Mouse (Mus musculus) liver, adult 2 months (tissue): ENCODE measurements around the gene Tyrobp. TPM values are rescaled to one million over a fixed set of nuclear protein-coding genes. Genes with fewer than 3 reads are reported as not detected.
A peak's percentile ranks its signal among the peaks of the same experiment; 100 is the strongest.

Source experiments
- DNase-seq: peaks from one replicate; pipeline ENCODE4 v3.0.0-alpha.2; 2011; ENCODE audit warnings: low read depth, low spot score; ENCODE audit errors: extremely low read depth
- H3K27ac ChIP-seq: fragments of 200-500 bp; replicated peaks from 2 replicates; pipeline ENCODE4 v1.5.1; 2012; ENCODE audit warnings: low read depth, mild to moderate bottlenecking, control low read depth, inconsistent platforms, low read length; ENCODE audit not compliant: insufficient read depth
- H3K27me3 ChIP-seq: fragments of 200-500 bp; 2 replicates; pipeline ENCODE4 v1.6.1; 2012; ENCODE audit warnings: mild to moderate bottlenecking, moderate library complexity, low read length, inconsistent platforms; ENCODE audit not compliant: control insufficient read depth, insufficient read depth
- H3K36me3 ChIP-seq: fragments of 200-500 bp; 2 replicates; pipeline ENCODE4 v1.6.1; 2012; ENCODE audit warnings: low read length, inconsistent platforms; ENCODE audit not compliant: control insufficient read depth, insufficient read depth
- H3K4me1 ChIP-seq: fragments of 200-500 bp; 2 replicates; pipeline ENCODE4 v1.6.1; 2011; ENCODE audit warnings: low read length; ENCODE audit not compliant: control insufficient read depth, insufficient read depth
- H3K4me3 ChIP-seq: fragments of 200-500 bp; 2 replicates; pipeline ENCODE4 v1.5.1; 2011; ENCODE audit warnings: low read depth, mild to moderate bottlenecking, control low read depth, low read length, moderate library complexity; ENCODE audit not compliant: insufficient read depth
- H3K79me2 ChIP-seq: fragments of 200-500 bp; 2 replicates; pipeline ENCODE4 v1.6.1; 2012; ENCODE audit warnings: inconsistent platforms, mild to moderate bottlenecking, low read length, moderate library complexity; ENCODE audit not compliant: control insufficient read depth, insufficient read depth
- H3K9ac ChIP-seq: fragments of 200-500 bp; 2 replicates; pipeline ENCODE4 v1.6.1; 2012; ENCODE audit warnings: low read depth, mild to moderate bottlenecking, control low read depth, inconsistent platforms, low read length
- CTCF ChIP-seq: fragments of 200-500 bp; IDR thresholded peaks from 2 replicates; pipeline ENCODE4 v1.5.1; 2011; ENCODE audit warnings: low read depth, low read length, control low read depth
- POLR2A ChIP-seq: fragments of 200-500 bp; IDR thresholded peaks from 2 replicates; pipeline ENCODE4 v1.6.1; 2011; ENCODE audit warnings: low read length, control low read depth; ENCODE audit not compliant: insufficient read depth; ENCODE audit errors: extremely low read depth
- WGBS: fragments of 180-500 bp; shearing (Covaris S2); methylation state at CpG from one replicate; pipeline ENCODE4 v1.1.7; 2018; 5-methylcytosine and 5-hydroxymethylcytosine counted together
- polyA plus RNA-seq: library from polyadenylated mRNA; depleted of rRNA; stranded (reverse); fragments of >200 nt; gene quantifications from 2 replicates; pipeline ENCODE4 v1.2.3, GENCODE M21; 2012
- total RNA-seq: library from RNA; depleted of rRNA; stranded (reverse); fragments of >200 nt; gene quantifications from 2 replicates; pipeline ENCODE4 v1.2.3, GENCODE M21; 2014

The Tyrobp gene
- total and polyA plus RNA-seq, 2 experiments, result 46.1 to 86.4 TPM

DNA sequence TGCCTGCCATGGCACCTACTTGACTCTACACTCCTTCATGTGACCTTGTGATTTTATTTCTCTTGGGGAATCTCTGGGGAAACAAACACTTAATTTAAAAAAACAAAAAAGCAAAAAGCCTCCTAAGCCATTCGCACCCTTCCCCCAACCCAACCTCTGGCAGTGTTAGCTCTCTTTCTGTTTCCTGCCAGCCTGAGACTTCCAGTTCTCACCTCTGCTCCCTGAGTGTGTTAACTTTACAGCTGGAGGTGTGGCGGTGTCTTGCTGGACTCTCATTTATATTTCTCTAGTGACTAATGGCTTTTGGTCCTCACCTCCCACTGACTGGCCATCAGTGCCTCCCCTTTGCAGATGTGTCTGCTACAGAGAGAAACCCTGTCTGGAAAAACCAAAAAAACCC is 3.8 kb upstream of the Tyrobp start:
- 71% methylated on average over 2 of the region's 2 CpGs for WGBS
- H3K27ac ChIP-seq, result no peak overlapping the region
- TF ChIP-seq POLR2A (no peak), CTCF (no peak)
- DNase-seq, result no peak
- no peaks in the 10 kb centered on the region for H3K4me1 ChIP-seq
- H3K9ac ChIP-seq, result no peak overlapping the region
- no peaks in the 10 kb centered on the region for H3K36me3 ChIP-seq
- no peak overlapping the region for H3K4me3 ChIP-seq
- H3K79me2 ChIP-seq, result no peaks in the 10 kb centered on the region
- no peaks in the 10 kb centered on the region for H3K27me3 ChIP-seq

DNA sequence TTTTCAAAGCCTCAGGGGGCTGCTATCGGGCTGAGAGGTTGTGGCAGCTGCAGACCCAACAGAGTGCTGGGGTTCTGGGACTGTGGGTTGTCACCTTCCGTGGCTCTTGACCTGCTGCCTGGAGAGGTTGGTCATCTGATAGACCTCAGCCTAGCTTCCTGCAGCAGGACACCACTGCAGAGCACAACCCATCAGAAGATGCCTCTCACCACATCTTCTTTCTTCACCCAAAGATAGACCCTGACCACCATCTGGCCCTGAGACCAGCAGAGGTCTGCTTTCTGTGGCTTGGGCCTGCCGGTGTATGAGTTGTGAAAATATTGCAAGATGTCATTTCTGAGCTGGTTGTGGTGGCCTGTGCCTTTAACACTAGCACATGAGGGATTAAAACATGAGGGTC is 2.5 kb upstream of the Tyrobp start:
- H3K27me3 ChIP-seq, result no peaks in the 10 kb centered on the region
- H3K36me3 ChIP-seq, result no peaks in the 10 kb centered on the region
- no peak overlapping the region for H3K27ac ChIP-seq
- DNase-seq, result no peak
- no peaks in the 10 kb centered on the region for H3K4me1 ChIP-seq
- no peak for TF ChIP-seq CTCF
- no peak for TF ChIP-seq POLR2A
- WGBS, result 86% methylated on average over 3 of the region's 3 CpGs
- H3K79me2 ChIP-seq, result no peaks in the 10 kb centered on the region
- H3K9ac ChIP-seq, result no peak overlapping the region
- no peak overlapping the region for H3K4me3 ChIP-seq

DNA sequence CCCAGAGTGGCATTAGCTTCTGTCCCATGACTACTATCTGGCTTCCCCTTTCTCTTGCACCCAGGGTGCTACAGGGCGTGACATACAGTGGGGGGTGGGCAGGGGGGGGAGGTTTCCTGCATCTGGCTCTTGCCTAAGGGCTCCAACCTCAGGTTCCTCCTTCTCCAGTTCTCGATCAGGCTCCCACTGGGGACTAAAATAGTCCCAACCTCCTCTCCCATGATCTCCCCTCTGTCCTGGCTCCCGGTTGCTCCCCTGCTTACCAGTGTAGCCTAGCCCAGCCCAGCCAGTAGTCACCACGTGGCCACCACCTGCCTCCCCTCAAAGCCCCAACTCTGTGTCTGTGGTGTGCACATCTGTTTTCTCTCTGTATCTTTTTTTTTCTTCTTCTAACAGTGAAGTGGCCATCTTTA is 819 bp upstream of the Tyrobp start:
- H3K4me3 ChIP-seq, result no peak overlapping the region

DNA sequence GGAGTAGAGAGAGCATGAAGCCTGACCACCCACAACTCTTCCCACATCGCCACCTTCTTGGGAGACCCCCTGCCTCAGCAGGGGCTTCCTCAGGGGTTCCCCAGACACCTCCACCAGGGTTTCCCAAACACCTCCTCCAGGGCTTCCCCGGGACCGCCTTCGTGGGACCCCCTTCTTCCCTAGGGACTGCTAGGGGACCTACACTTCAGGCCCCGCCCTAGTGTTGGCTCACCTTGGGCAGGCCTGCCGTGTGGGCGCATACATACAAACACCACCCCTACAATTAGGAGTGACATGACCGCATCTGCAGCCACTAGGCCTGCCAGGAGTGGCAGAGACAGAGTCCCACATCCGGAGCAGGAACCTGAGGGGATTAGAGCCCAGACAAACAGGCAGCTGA is 4.3 kb downstream of the Tyrobp start:
- no peak for DNase-seq
- 73% methylated on average over 9 of the region's 9 CpGs for WGBS
- Histone ChIP-seq H3K4me1 (0 out of 2 replicates have a peak, but pooled peaks cover 2% of the 10 kb centered on the region), H3K36me3 (no peaks in the 10 kb centered on the region), H3K79me2 (no peaks in the 10 kb centered on the region), H3K4me3 (no peak overlapping the region), H3K27ac (no peak overlapping the region), H3K27me3 (no peaks in the 10 kb centered on the region), H3K9ac (no peak overlapping the region)
- TF ChIP-seq CTCF (no peak), POLR2A (no peak)

More for the DNA sequence above, 819 bp upstream of the Tyrobp start:
- Histone ChIP-seq H3K36me3 (no peaks in the 10 kb centered on the region), H3K27ac (peak overlapping the region; percentile 46), H3K79me2 (no peaks in the 10 kb centered on the region), H3K9ac (no peak overlapping the region), H3K27me3 (no peaks in the 10 kb centered on the region), H3K4me1 (no peaks in the 10 kb centered on the region)
- DNase-seq, result no peak
- 62% methylated on average over 4 of the region's 4 CpGs for WGBS
- TF ChIP-seq CTCF (no peak), POLR2A (no peak)

DNA sequence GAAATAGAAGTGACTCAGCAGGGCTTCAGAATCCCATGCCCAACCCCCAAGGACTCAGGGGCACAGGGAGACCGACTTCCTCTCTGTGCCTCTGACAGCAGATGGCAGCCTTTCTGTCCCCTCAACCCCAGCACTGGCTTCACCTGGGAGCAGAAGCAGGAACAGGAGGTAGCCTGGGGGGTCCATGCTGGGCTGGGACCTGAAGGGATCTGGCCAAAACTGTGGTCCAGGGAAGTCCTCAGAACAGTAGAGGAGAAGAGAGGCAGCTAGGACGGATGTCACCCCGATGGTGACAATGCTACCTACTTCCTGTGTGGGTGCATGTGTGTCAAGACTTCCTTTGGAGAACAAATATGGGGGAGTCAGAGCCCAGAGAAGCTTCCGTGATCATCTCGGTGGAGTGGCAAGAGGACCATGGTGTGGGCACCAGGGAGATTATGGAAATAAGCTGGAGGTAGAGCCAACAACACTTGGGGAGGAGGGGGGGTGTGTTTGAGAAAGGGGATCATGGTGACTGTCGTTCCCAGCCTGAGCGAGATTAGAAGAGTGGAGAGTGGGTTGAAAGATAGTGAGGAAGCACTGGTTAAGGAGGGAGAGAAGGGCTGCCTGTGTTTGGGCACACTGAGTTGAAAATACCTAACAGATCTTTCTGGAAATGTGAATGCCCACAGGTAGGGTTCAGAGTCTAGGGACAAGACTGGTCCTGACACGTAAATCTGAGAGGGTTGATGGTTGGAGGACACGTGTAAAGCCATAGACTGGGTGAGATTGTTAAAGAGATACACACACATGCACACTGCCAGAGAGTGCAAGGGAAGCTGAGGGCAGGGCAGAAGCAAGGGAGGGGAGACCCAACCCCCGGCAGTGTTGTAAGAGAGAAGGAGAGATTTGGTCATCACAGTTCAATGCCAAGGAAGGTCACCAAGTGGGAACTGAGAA is 6.3 kb downstream of the Tyrobp start, which contains the start of gene Hcst:
Hcst (minus strand) TSS at position 294 of the 939 bp plus-strand sequence.
- Histone ChIP-seq H3K36me3 (no peaks in the 10 kb centered on the region), H3K4me1 (0 out of 2 replicates have a peak, but pooled peaks cover 2% of the 10 kb centered on the region), H3K27me3 (no peaks in the 10 kb centered on the region), H3K9ac (0 out of 2 replicates have a peak within 1 kb of the TSS, but pooled peaks have one; percentile 7), H3K79me2 (no peaks in the 10 kb centered on the region), H3K4me3 (peak within 1 kb of the TSS; percentile 16; the same call in 1 of the 2 replicates), H3K27ac (peak within 1 kb of the TSS; percentile 59)
- DNase-seq, result peak; percentile 28
- TF ChIP-seq POLR2A (no peak), CTCF (no peak)
- WGBS, result 52% methylated on average over 10 of the region's 10 CpGs
